Mouse (Mus musculus) kidney, adult 11 months (tissue): ENCODE results near the gene Oprm1.

ENCODE experiments used
- DNase-seq: peaks from one replicate; pipeline ENCODE4 v3.0.0; 2022

Gene Oprm1

DNA sequence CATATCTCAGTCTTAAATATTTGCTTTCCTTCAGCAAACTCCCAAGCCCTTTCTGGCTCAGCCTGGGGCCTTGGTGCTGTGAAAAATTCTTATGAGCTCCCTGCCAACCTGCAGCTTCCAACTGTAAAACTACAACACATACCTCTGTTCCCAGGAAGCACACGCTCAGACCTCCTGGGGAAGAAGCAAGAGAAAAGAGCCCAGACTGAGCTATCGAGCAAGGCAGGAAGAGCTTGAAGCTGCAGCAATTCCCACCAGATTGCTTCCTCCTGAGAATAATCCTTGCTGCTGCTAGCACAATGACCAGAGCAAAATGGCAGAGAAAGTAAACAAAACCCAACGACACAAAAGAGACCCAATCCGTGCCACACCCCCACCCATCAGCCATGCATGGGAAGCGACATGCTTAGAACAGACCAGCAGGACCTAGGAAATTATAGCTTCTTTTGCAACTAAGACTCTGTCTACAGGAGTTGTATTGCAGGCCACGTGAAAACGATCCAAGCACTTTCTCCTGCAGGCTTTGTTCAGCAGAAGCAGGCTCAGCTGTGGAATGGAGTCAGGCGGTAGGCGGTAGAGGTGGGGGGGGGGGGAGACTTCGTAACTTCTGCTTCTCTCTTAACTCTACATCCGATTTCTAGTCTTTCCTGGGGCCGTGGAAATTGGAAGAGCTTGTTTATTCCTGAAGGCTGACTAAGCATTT lies 294.2 kb downstream of the Oprm1 start, which contains the start of gene Ipcef1:
Gene Ipcef1, minus strand, starts transcription at position 164 of the 703 bp plus-strand sequence.
- DNase-seq, result peak; percentile 24

DNA sequence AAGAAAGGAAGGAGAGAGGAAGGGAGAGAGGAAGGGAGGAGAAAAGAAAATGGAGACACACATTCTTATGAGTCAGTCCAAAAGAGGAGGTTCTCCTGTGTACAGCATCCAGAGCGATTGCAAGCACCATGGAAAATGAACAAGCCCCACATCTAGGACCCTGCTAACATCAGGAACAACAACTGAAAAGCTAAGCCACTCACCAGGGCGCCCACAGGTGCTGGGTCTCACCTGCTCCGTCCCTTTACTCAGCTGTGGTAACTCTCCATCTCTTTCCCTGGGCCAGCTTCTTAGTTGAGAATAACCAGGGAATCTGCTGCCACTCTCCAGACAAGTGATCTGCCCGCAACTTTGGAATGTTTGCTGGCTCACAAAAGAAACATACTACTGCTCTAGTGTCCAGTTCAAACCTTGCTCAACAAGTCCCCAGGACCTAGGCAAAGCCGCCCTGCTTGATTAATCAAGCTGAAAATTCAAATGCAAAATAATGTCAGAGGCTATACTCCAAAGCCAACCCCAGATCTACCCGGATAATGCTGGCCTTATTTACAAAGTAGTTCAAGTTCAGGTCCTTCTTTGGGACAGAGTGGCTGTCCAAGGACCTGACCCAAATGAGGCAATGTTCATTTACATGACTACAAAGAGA lies 296.4 kb downstream of the Oprm1 start:
- peak; percentile 66 for DNase-seq

- no peak for DNase-seq
These were observed 299.2 kb downstream of the Oprm1 start for GRCm38 (mm10) chr10:7057546-7057945.

DNA sequence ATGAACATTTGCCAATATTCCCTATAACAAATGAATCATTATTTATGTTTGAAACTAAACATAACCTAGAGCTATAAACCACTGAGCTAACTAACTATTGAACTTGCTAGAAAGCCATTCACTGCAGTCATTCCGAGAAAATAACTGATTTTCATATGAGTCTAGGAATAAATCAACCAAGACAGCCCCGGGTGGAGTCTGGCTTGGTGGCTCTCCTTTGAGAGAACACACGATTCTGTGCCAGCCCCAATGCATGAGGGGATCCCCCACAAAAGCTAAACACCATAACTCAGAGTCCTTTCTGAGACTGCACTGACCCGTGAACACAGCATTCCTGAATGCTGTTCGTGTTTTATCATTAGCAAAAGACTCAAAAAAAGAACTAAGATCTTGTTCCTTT lies 302.0 kb downstream of the Oprm1 start:
- no peak for DNase-seq

DNA sequence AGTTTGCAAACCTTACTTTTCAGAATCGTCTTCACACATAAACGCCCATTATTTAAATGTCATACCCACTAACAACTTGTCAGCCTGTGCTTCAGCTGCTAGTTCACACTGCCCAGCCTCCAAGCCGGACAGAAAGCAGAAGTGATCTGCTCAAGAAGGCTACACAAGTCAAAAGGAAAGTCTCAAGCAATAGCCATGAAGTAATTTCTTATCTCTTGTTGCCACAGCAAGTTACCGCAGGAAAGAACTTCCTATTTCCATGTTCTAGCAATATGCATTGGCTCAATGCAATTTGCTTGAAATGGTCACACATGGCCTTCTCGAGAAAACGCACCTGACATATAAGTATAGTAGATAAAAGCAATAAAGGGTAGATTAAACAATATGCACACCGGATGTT lies 304.7 kb downstream of the Oprm1 start:
- no peak for DNase-seq

DNA sequence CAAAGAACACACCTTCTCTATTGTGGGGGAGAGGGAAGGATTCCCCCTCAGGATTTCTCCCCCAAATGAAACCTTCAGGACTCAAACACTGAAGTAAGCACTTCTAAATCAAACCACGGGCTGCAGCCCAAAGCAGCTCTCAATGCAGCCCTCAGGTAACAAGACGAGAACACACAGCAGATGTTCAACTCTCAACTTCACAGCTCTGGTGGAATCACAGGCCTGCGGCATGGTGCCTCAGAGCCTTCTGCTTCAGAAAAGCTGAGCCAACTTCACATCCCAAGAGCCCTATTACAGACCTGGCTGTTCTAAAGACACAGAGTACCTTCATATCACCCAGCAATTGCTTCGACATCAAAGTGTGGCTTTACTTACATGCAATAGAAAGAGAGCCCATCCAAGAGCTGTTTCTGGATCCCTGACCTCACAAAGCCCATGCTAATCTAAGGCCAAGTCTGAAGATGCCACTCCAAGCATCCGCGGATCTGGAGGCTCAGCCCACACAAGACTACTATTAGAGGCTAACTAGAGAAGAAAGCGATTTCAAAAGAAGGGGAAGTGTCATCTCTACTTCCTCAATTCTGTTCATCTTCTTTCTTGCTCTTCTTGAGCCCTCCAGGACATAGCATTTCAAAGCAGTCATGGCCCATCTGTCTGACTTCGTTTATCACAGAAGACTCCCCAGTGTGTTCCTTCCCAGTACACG lies 305.6 kb downstream of the Oprm1 start:
- DNase-seq, result no peak

GRCm38 (mm10) chr10:7068608-7069007 lies 310.3 kb downstream of the Oprm1 start:
- DNase-seq, result no peak

DNA sequence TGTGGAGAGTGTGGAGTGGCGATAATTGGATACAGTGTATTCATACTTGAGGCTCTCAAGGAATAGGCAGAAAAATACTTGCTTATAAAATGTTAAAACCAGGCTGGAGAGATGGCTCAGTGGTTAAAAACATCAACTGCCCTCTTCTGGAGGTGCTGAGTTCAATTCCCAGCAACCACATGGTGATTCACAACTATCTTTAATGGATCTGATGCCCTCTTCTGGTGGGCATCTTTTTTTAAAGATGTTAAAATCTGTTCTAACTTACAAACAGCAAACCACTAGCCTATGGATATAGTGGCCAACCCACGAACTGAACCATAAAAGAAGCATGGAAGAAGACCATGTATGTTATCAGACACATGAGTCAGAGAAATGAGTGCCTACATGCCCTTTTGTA lies 310.8 kb downstream of the Oprm1 start:
- DNase-seq, result no peak

GRCm38 (mm10) chr10:7070100-7070835 lies 312.0 kb downstream of the Oprm1 start:
- no peak for DNase-seq

DNA sequence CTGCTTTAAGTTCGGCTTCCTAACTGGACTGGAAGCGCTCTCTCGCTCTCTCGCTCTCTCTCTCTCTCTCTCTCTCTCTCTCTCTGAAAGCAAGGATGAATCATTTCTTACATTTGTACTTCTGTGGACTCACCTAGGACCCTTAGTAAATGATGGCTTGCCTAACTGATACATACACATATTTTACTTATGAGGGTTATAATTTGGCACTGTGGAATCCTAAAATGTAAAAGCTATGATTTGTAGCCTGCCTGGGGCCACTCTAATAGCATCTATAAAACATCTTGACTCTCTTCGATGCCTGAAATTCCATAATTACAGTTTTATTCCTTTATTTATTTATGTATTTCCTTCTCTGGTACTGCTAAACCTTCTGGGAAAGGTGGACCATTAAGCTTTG lies 312.6 kb downstream of the Oprm1 start:
- DNase-seq, result no peak

DNA sequence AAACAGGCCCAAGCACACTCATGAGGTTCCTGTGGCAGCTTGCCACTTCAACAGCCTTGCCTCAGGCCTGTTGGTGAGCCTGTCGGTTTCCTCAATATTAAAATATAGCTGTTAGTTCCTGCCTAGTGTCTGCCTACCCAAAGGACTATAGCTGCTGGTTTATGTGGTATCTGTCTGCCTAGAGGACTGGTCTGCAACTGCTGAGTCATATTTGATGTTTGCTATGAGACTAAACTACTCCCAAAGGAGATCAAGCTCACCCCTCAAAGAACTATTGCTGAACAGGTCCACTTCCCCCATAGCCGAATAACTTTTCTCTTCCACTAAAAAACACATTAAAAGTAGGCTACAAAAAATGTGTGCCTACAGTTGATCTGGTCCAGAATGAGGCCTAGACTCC lies 315.9 kb downstream of the Oprm1 start:
- no peak for DNase-seq

GRCm38 (mm10) chr10:7075661-7076060 lies 317.4 kb downstream of the Oprm1 start:
- no peak for DNase-seq

DNA sequence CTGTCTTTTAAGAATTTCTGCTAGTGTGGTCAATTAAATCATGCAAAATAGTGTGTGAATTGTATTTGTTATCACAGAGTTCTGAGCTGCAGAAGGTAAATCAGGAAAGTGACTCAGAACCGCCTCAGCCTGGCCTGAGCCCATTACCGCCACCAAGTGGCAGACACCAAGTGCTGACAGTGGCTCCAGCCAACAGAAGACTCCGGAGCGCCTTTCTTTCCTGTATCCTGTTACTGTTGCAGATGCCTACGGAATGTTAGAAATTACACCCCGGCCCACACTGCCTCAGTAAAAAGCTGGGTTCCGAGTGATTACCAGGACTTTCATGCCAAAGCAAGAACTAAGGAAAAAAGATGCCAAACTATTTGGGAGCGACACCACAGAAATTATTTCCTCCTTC lies 317.9 kb downstream of the Oprm1 start:
- DNase-seq, result peak; percentile 60

- DNase-seq, result no peak
These were observed 318.4 kb downstream of the Oprm1 start for GRCm38 (mm10) chr10:7076662-7077211.

GRCm38 (mm10) chr10:7077389-7077808 lies 319.1 kb downstream of the Oprm1 start:
- no peak for DNase-seq

DNA sequence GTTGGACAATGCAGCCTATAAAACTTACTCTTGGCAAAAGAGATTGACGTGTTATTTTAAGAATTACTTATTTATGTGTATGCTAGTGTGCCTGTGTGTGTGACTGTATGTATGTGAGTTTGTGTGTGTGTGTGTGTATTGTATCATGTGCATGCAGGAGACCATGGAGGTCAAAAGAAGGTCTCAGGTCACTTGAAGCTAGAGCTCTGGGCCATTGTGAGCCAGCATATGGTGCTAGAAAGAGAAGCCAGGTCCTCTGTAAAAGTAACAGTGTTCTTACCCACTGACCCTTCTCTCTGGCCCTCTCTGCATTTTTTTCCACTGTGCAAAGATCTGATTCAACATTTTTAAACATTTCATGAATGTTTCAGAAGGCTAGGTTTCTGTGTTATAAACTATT lies 319.7 kb downstream of the Oprm1 start:
- no peak for DNase-seq
